Mouse (Mus musculus): ENCODE results near the gene Cmpk2.

GRCm38 (mm10) chr12:26488617-26489274, 19.7 kb downstream of the Cmpk2 start:
- no peak for TF ChIP-seq POLR2A (IDR thresholded peaks at IDR 0.05; ENCODE audit: borderline replicate concordance, insufficient read depth, low read length)
- no peak for TF ChIP-seq CTCF (IDR thresholded peaks at IDR 0.05; ENCODE audit: borderline replicate concordance, insufficient read depth, low read depth, low read length)
